Mouse (Mus musculus) left cerebral cortex, postnatal 25 days (tissue): ENCODE results near the gene Plch1. TPM values are rescaled to one million over a fixed set of nuclear protein-coding genes. Genes with fewer than 3 reads are reported as not detected.
A peak's percentile ranks its signal among the peaks of the same experiment; 100 is the strongest.

Experiments
- DNase-seq, 2 experiments: peaks; one replicate each; pipeline ENCODE4 v3.0.0; 2022; ENCODE audit warnings: low spot score in 2 of 2, mixed read lengths in 1 of 2
- intact Hi-C: fragments of 180-260 bp; cut with DNase I; formaldehyde crosslinking; loops from one replicate; pipeline ENCODE4 v1.15.1; 2025
- total RNA-seq, 2 experiments: library from RNA; stranded (reverse); gene quantifications; 2 replicates each; pipeline ENCODE4 v1.2.3; 2021

Plch1 gene
- total RNA-seq, 2 experiments from 2014 or later = 7.1 to 7.9 TPM

DNA sequence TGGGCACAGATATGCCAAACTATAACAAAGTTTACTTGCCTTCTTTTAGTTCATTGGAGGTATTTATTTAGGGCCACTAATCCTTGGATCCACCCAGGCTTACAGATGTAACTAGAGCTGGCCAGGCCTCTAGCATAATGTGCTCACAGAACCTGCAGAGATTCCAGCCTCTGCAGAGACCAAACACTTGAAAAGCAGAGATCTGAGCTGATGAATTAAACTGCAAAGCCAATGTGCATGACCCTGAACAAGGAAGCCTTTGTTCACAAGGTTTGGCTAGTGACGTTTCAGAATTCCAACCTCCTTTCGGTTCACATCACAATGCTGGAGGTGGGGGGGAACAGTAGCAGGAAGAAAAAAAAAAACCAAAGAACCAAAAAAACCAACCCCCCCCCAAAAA is 28.0 kb downstream of the Plch1 start:
- no peak for DNase-seq
- intact Hi-C loops = loop anchor here (5.0 kb wide), 1 partner anchor 1339 kb away; no protein-coding TSS in a partner anchor

DNA sequence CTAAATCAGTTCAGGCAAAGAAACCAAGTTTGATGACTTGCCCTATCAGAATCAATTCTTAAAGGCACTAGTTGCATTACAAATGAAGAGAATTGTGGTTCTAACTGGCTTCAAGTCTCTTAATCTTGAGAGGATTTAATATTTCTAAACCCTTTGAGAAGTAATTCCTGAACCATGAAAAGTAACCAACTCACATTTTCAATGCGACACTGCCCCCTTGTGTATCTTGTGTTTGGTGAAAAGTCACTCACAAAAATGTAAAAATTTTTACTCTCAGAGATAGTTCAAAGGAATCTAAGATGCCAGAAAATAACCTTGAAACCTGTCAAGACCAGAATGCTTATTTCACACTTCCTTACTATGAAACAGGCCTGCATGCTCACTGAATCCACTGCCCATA is 31.0 kb downstream of the Plch1 start:
- peak; percentile 62 to 63 for DNase-seq

GRCm38 (mm10) chr3:63865069-63865468 is 34.2 kb downstream of the Plch1 start:
- intact Hi-C loops = no loop called here
- no peak for DNase-seq

More for the DNA sequence above, 31.0 kb downstream of the Plch1 start:
- intact Hi-C loops = loop anchor here (1.0 to 2.0 kb wide), 2 partner anchors 314 to 943 kb away; no protein-coding TSS in a partner anchor

GRCm38 (mm10) chr3:63862716-63863115 is 36.6 kb downstream of the Plch1 start:
- intact Hi-C loops = no loop called here

GRCm38 (mm10) chr3:63852828-63853227 is 46.4 kb downstream of the Plch1 start:
- DNase-seq = no peak
- intact Hi-C loops = no loop called here

More at GRCm38 (mm10) chr3:63862716-63863115, 36.6 kb downstream of the Plch1 start:
- DNase-seq = peak in 1 of 2 experiments; percentile 14

DNA sequence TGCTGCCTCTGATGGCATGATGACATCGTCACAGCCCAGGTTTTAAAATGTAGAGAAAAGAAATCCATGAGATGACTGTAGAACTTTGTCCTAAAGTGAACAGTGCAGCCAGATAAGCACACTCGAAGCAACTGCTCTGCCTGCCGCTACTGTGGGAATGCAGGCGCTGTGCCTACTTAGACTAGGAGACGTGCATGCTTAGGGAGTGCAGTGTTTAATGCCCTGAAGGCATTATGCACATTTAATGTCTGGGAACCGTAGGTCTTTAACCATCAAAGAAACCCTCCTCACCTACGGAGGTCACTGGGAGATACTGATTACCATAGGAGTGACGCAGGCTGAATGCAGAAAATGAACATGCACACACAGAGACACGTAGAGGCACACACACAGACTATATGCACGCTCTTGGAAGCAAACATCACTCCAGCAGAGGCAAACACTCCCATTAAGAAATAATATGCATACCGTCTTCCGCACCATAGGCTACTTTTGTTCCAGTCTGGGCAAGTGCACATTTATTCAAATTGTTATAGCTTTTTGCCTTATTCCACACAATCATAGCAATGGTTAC is 48.1 kb downstream of the Plch1 start:
- intact Hi-C loops = no loop called here
- DNase-seq = peak; percentile 16 to 49

DNA sequence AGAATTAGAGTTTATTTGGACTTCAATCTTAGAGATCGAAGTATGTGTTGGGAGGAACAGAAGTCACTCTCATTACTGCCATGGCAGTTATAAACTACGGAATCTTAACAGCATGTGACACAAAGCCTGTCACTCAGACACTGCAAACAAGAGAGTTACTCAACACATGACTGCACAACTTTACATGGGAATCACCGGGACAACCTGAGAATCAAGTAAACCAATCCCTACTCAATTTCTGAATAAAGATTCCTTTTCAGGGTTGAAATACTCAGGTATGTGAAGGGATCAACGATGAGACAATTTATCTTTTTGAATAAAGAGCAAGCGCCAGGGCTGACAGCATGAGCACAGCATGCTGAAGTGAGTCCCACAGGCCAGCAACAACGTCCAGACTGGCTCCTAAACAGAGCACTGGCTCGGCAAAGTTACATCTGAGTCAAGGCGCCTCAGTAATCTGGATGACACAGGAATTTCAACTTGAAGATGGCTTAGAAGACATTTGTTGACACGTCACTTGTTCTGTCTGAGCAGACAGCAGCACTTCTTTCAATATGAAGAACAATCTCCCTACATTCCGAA is 49.4 kb downstream of the Plch1 start:
- DNase-seq = no peak
- intact Hi-C loops = no loop called here

- intact Hi-C loops = no loop called here
Measured at GRCm38 (mm10) chr3:63844141-63844540, 55.1 kb downstream of the Plch1 start.

GRCm38 (mm10) chr3:63842436-63842835 is 56.8 kb downstream of the Plch1 start:
- intact Hi-C loops = no loop called here
- DNase-seq = no peak

More at GRCm38 (mm10) chr3:63844141-63844540, 55.1 kb downstream of the Plch1 start:
- no peak for DNase-seq

GRCm38 (mm10) chr3:63837750-63838149 is 61.5 kb downstream of the Plch1 start:
- intact Hi-C loops = no loop called here
- DNase-seq = no peak

DNA sequence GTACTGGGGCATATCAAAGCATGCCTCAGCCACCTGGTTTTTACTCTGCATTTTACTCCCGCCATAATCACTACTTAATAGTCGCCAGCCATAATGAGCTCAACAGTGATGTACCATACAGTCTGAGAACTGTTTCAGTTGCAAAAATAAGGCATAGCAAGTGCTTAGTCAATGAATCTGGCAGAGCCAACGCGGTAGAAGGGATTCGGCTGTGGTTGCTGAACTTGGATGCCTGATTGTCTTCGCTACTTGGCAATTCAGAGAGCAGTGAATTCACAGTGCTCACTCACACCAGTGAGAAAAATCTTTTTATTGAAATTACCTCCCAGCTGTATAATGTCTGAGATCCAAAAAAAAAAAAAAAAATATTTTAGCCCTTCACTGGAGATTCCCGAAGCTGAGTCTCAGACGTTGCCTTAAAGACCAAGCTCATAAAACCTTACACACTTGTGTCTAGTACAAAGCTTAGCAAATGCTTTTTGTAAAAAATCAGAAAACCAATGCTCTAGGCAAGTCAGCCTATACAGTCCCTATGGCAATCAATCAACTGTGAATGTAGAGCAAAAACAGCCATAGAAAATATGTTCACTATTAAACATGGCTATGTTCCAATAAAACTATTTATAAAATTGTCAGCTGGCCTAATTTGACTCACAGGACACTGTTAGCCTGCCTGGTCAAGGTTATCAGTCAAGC is 62.2 kb downstream of the Plch1 start:
- intact Hi-C loops = no loop called here
- DNase-seq = peak in 1 of 2 experiments; percentile 36

GRCm38 (mm10) chr3:63835816-63836215 is 63.5 kb downstream of the Plch1 start:
- intact Hi-C loops = no loop called here
- DNase-seq = no peak

DNA sequence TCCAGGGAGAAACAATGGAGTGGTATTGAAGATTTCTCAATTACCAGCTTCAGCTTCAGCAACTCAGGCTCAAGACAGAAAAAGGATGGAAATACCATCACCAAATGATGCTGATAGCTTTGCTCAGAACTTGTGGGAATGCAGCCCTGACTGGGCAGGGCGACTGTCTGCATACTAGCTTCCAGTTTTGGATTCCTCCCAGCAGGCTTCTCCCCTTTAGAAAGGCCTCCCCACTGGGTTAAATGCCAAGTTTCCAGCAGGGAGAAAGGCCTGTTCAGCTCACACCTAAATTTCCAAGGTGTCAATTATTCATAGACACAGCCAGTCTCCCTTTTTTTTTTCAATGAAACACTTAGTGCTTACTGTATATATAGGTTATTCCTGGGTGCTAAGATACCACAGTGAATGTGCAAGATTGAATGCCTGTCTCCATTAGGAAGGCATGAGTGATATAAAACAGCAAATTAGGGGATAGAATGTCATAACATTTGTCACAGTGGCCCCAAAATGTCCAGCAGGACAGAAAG is 75.3 kb downstream of the Plch1 start:
- intact Hi-C loops = no loop called here
- no peak for DNase-seq

DNA sequence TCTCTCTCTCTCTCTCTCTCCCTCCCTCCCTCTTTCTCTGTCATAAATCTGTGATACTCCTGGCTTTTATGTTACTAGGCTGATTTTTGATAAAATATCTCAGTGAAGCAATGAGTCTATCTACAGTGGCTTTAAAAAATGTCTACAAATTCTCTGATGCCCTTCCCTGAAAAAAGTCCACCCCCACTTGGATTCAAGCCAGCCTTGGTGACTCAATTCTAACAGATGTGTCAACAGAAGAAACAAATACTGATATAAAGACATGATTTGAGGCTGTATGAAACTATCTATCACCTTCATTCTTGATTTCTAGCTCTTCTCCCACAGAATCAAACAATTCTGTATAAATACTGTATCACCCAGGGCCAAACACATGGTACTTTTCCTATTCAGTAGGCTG is 76.6 kb downstream of the Plch1 start:
- intact Hi-C loops = no loop called here
- peak in 1 of 2 experiments; percentile 15 for DNase-seq

- intact Hi-C loops = no loop called here
- no peak for DNase-seq
Measured at GRCm38 (mm10) chr3:63815131-63815530, 84.1 kb downstream of the Plch1 start.

GRCm38 (mm10) chr3:63814203-63814602 is 85.1 kb downstream of the Plch1 start:
- intact Hi-C loops = no loop called here

GRCm38 (mm10) chr3:63806906-63807305 is 92.4 kb downstream of the Plch1 start:
- intact Hi-C loops = no loop called here

More at GRCm38 (mm10) chr3:63814203-63814602, 85.1 kb downstream of the Plch1 start:
- DNase-seq = no peak

DNA sequence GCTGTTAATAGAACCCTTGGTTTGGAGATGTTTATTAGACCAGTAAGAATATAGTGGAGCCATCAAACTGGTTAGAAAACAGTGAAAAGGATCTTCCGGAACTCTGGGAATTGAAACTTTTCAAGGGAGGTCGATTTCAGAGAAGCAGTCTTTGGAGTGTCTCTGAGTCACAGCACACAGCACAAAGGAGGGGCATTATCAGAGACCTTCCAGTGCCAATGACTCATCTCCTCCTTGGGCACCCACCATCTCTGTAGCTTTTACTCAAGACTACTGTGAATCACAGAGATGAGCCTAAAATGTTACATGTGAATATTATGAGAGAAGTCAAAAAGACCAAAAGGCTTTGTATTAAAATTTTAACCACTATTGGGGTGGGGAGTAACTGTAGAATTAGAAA is 93.8 kb downstream of the Plch1 start:
- intact Hi-C loops = no loop called here
- peak in 1 of 2 experiments; percentile 5 for DNase-seq

More at GRCm38 (mm10) chr3:63806906-63807305, 92.4 kb downstream of the Plch1 start:
- no peak for DNase-seq

DNA sequence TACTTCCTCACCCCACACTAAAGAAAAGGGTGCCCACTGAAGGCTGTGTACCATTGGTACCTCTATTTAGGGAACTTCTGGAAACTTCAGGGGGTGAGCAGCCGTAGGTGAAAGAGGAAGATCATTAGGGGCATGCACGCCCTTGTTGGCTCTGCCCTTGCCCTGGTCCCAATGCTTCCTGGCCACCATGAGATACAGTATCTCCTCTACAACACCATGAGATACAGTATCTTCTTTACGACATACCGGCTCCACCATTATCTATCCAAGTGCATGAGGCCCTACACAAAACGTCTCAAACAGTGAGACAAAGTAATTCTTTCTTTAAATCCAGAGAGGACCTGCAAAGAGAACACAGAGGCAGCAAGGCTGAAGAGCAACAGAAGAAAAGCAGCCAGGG is 98.6 kb downstream of the Plch1 start:
- intact Hi-C loops = no loop called here
- DNase-seq = no peak

DNA sequence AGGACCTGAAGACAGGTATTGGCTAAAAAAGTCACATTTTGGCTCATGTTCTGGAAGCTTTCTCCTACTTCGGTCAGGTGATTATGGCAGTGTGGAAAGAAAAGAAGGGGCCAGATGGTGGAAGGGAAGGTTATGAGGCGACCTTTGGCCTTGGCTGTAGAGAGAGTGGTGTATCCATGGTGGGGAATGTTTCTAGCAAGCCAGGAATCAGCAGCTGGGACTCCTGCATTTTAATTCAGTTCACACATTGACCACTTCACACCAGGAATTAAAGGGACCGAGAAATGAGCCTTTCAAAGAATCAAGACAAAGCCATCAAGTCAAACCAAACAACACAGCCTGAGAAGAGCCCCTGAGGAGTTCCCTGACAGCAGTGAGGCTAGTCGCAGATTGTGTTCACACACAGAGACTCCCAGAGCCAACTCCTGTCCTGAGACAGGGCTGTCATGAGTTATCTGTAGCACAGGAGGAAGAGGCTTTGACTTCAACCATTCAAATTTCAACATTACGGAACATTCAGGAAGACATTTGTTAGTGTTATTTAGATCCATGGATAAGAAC is 112.4 kb downstream of the Plch1 start:
- intact Hi-C loops = no loop called here
- DNase-seq = no peak
